Mouse (Mus musculus) heart, adult 18-20 months (tissue): ENCODE measurements around the gene Mgrn1. TPM values are rescaled to one million over a fixed set of nuclear protein-coding genes. Genes with fewer than 3 reads are reported as not detected.

ENCODE experiments used
- DNase-seq, 2 experiments: peaks; one replicate each; pipeline ENCODE4 v3.0.0; 2021 to 2022; ENCODE audit warnings: mixed read lengths in 1 of 2
- total RNA-seq, 2 experiments: library from RNA; stranded (reverse); gene quantifications; 2 replicates each; pipeline ENCODE4 v1.2.3; 2021

Gene Mgrn1
- total RNA-seq, 2 experiments from 2014 or later = 165 to 167 TPM

GRCm38 (mm10) chr16:4907386-4907785, 21.3 kb downstream of the Mgrn1 start:
- DNase-seq = no peak

- DNase-seq = no peak
Measured at GRCm38 (mm10) chr16:4907972-4908371, 21.9 kb downstream of the Mgrn1 start.

- DNase-seq = no peak
Measured at GRCm38 (mm10) chr16:4909745-4910144, 23.7 kb downstream of the Mgrn1 start.

GRCm38 (mm10) chr16:4910758-4911157, 24.7 kb downstream of the Mgrn1 start:
- DNase-seq = no peak

- no peak for DNase-seq
Measured at GRCm38 (mm10) chr16:4912074-4912648, 26.1 kb downstream of the Mgrn1 start.

GRCm38 (mm10) chr16:4912907-4913782, 27.1 kb downstream of the Mgrn1 start:
- peak; percentile 50 to 52 for DNase-seq

- DNase-seq = peak; percentile 84 to 96
Measured at GRCm38 (mm10) chr16:4913783-4914735, 28.0 kb downstream of the Mgrn1 start.

- DNase-seq = peak in 1 of 2 experiments; percentile 49
Measured at GRCm38 (mm10) chr16:4915931-4916330, 29.9 kb downstream of the Mgrn1 start.

GRCm38 (mm10) chr16:4916608-4917007, 30.6 kb downstream of the Mgrn1 start:
- DNase-seq = no peak

- DNase-seq = peak in 1 of 2 experiments; percentile 57
Measured at GRCm38 (mm10) chr16:4920556-4920955, 34.5 kb downstream of the Mgrn1 start.

GRCm38 (mm10) chr16:4922481-4922880, 36.4 kb downstream of the Mgrn1 start:
- DNase-seq = no peak

GRCm38 (mm10) chr16:4923996-4924395, 37.9 kb downstream of the Mgrn1 start:
- no peak for DNase-seq

- no peak for DNase-seq
Measured at GRCm38 (mm10) chr16:4927967-4928366, 41.9 kb downstream of the Mgrn1 start.

GRCm38 (mm10) chr16:4928474-4928873, 42.4 kb downstream of the Mgrn1 start:
- DNase-seq = no peak

- DNase-seq = peak in 1 of 2 experiments; percentile 36
Measured at GRCm38 (mm10) chr16:4932429-4932828, 46.4 kb downstream of the Mgrn1 start.

GRCm38 (mm10) chr16:4935430-4935829, 49.4 kb downstream of the Mgrn1 start:
- DNase-seq = no peak

GRCm38 (mm10) chr16:4935931-4936703, 50.1 kb downstream of the Mgrn1 start:
- peak in 1 of 2 experiments; percentile 45 for DNase-seq

GRCm38 (mm10) chr16:4937351-4938190, 51.5 kb downstream of the Mgrn1 start:
- DNase-seq = no peak

- DNase-seq = no peak
Measured at GRCm38 (mm10) chr16:4938461-4938860, 52.4 kb downstream of the Mgrn1 start, which contains the start of gene Nudt16l1. Nudt16l1 (plus strand) TSS chr16:4938761.

- peak; percentile 97 to 98 for DNase-seq
Measured at GRCm38 (mm10) chr16:4938989-4939388, 52.9 kb downstream of the Mgrn1 start.
